Comparison of ENCODE assay signal across 10 mouse cellular contexts in the genomic region with DNA sequence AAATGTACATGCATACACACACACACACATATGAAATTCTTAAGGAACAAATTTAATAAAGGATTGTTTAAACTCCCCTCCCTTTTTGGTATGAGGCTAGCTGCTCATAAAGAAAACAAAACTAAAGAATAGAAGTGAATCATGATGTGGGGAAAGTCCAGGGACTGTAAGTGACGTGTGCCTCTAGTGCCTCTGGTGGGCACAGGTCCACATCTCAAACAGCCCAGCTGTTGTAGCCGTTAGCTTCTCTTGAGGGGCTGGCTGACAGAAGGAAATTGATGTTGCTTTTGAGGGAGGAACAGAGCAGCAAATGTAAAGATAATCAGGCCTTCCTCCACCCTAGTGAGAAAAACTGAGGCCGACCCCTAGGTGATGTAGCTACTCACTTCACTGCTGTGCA.
DNase-seq lines count a peak whose midpoint lies in the region; ATAC-seq and TF ChIP-seq lines count a peak whose summit lies in the region.
"Had no signal": no experiment of that assay in that cellular context is flagged by ENCODE, and none has a peak within 500 bp of the region (broad histone marks: within the 10 kb centered on the region; RNA-seq: fewer than 3 reads in every experiment).

No protein-coding gene starts in this region.

- WGBS in kidney, adult 2 months = 66% methylated on average over 3 of the region's 3 CpGs
- 68% methylated on average over 3 of the region's 3 CpGs for WGBS in hindbrain, embryonic 10.5 days
- WGBS in forebrain, embryonic 15.5 days = 49% methylated on average over 3 of the region's 3 CpGs

- peak; percentile 71 for ATAC-seq in granulocyte monocyte progenitor cell, adult 5-6 weeks (replicated peaks; ENCODE audit: poor library complexity, severe bottlenecking)
- ATAC-seq in forebrain, embryonic 15.5 days (replicated peaks) = no peak

- H3K4me3 ChIP-seq in kidney, adult 2 months (ENCODE audit: insufficient read depth, low read depth, low read length) = no peak overlapping the region
- H3K4me3 ChIP-seq in hindbrain, embryonic 10.5 days = no peak overlapping the region
- H3K4me3 ChIP-seq in forebrain, embryonic 15.5 days = no peak overlapping the region
- H3K4me3 ChIP-seq: hindbrain, embryonic 12.5 days had no signal

- 0 out of 2 replicates have a peak, but pooled peaks have one; percentile 29 for TF ChIP-seq CTCF in kidney, adult 2 months (conservative IDR thresholded peaks at IDR 0.05; ENCODE audit: insufficient read depth, insufficient read length, low read depth, low read length)

- peaks cover 5% of the 10 kb centered on the region; the same call in 1 of the 2 replicates for H3K4me1 ChIP-seq in kidney, adult 2 months (ENCODE audit: control insufficient read depth, insufficient read depth, low read length)
- H3K4me1 ChIP-seq in hindbrain, embryonic 10.5 days (replicated peaks) = no peaks in the 10 kb centered on the region
- peaks cover 22% of the 10 kb centered on the region for H3K4me1 ChIP-seq in forebrain, embryonic 15.5 days

- no peak for TF ChIP-seq POLR2A in kidney, adult 2 months (IDR thresholded peaks at IDR 0.05; ENCODE audit: low read depth, low read length)

- DNase-seq in kidney, adult 2 months = no peak
- DNase-seq in kidney, adult 8-10 months = no peak
- peak; percentile 60 for DNase-seq in thymus, postnatal 0 days (ENCODE audit: low spot score)
- no peak for DNase-seq in thymus, postnatal 10 days (ENCODE audit: low spot score in 2 of 2)
- DNase-seq in thymus, postnatal 4 days = peak; percentile 52
- DNase-seq in hindbrain, embryonic 10.5 days (ENCODE audit: low spot score) = no peak
- DNase-seq: right cerebral cortex, postnatal 25 days had no signal

- H3K9me3 ChIP-seq in hindbrain, embryonic 10.5 days = no peaks in the 10 kb centered on the region
- no peaks in the 10 kb centered on the region for H3K9me3 ChIP-seq in forebrain, embryonic 15.5 days
- H3K9me3 ChIP-seq: hindbrain, embryonic 12.5 days had no signal

- no peaks in the 10 kb centered on the region for H3K27me3 ChIP-seq in kidney, adult 2 months (replicated peaks; ENCODE audit: control insufficient read depth, insufficient read depth, low read length)
- no peaks in the 10 kb centered on the region for H3K27me3 ChIP-seq in hindbrain, embryonic 10.5 days (ENCODE audit: insufficient read depth, poor library complexity, severe bottlenecking)
- H3K27me3 ChIP-seq in forebrain, embryonic 15.5 days = no peaks in the 10 kb centered on the region
- H3K27me3 ChIP-seq: hindbrain, embryonic 12.5 days had no signal

- H3K27ac ChIP-seq in kidney, adult 2 months (ENCODE audit: insufficient read depth, low read depth, low read length) = no peak overlapping the region
- H3K27ac ChIP-seq in hindbrain, embryonic 10.5 days = no peak overlapping the region
- H3K27ac ChIP-seq in forebrain, embryonic 15.5 days (replicated peaks) = no peak overlapping the region
- H3K27ac ChIP-seq: hindbrain, embryonic 12.5 days had no signal

- H3K9ac ChIP-seq in forebrain, embryonic 15.5 days (replicated peaks) = no peak overlapping the region
- H3K9ac ChIP-seq: hindbrain, embryonic 12.5 days had no signal

- H3K4me2 ChIP-seq in forebrain, embryonic 15.5 days (replicated peaks) = no peak overlapping the region
- H3K4me2 ChIP-seq: hindbrain, embryonic 12.5 days had no signal

- H3K36me3 ChIP-seq in kidney, adult 2 months (ENCODE audit: control insufficient read depth, insufficient read depth, low read length) = no peaks in the 10 kb centered on the region
- no peaks in the 10 kb centered on the region for H3K36me3 ChIP-seq in hindbrain, embryonic 10.5 days
- H3K36me3 ChIP-seq in forebrain, embryonic 15.5 days = no peaks in the 10 kb centered on the region
- H3K36me3 ChIP-seq: hindbrain, embryonic 12.5 days had no signal

Comparison
In these comparisons a context has a peak if more than half of its experiments do, and no peak if none do; other contexts are left out.
1. DNase-seq: peak in thymus, postnatal 0 days (single experiment) and thymus, postnatal 4 days (single experiment); none in kidney, adult 2 months (single experiment), kidney, adult 8-10 months (0 of 2), thymus, postnatal 10 days (0 of 2) and hindbrain, embryonic 10.5 days (single experiment).